Mouse (Mus musculus): ENCODE measurements around the gene Tpsg1.

Tpsg1 gene

DNA sequence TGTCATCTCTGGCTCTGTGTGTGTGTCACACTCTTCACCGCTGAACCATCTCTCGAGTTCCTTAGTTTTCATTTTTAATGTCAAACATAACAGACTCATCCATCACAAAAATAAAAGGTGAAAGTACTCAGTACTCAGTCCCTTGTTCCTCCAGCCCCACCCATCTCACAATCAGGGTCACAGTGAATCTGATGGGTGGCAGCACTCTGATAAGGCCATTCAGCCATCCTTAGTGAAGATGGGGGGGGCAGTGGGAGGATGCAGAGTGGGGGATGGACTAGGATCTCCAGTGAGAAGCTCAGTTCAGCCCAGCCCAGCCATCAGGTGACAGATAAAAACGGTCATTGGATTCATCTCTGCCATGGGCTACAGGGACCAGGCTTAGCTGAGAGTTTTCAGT, at the start of gene Tpsg1:
Gene Tpsg1, plus strand, starts transcription at position 301 of the 400 bp plus-strand sequence.
- no peak for DNase-seq

DNA sequence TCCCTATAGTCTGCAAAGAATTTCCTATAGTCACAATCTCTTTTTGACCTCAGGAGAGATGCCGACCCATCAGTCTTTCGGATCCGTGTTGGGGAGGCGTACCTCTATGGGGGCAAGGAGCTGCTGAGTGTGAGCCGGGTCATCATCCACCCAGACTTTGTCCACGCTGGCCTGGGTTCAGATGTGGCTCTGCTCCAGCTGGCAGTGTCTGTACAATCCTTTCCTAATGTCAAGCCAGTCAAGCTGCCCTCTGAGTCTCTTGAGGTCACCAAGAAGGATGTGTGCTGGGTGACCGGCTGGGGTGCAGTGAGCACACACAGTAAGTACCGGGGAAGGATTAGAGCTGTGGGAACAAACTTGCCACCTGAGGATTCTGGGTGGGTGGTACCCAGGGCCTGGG, 48.3 kb upstream of the Tpsg1 start:
- DNase-seq, result no peak

DNA sequence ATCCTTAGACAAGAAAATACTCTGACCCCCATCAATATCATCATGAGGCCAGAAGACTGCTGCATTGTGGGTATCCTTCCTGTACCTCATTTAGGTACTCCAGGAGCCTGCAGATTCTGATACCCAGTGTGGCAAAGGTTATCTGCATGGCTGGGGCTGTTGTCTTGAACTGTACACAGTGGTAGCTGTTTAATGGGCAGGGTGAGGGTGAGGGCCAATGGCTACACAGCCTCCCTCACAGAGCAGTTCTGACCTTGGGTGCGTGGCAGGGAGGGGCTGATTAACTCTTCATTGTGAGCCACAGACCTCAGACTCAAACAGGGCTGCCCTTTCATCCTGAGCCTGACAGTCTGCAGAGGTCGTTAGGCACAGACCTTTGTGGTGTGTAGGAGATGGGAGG, 46.1 kb upstream of the Tpsg1 start:
- DNase-seq, result no peak

DNA sequence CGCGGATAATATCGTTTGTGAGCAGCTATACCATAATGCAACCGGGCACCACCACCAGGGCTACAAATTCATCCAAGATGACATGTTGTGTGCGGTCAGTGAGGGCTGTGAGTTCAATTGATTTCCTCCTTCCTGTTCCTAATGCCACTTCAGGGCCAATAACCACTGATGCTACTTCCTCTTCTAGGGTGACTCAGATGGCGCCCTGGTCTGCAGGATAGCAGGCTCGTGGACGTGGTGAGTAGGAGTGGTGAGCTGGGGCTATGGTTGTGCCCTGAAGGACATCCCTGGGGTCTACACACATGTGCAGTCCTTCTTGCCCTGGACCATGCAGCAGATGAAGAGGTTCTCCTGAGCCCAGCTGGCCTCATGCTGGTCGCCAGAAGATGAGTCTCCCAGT, 36.8 kb upstream of the Tpsg1 start:
- no peak for DNase-seq

DNA sequence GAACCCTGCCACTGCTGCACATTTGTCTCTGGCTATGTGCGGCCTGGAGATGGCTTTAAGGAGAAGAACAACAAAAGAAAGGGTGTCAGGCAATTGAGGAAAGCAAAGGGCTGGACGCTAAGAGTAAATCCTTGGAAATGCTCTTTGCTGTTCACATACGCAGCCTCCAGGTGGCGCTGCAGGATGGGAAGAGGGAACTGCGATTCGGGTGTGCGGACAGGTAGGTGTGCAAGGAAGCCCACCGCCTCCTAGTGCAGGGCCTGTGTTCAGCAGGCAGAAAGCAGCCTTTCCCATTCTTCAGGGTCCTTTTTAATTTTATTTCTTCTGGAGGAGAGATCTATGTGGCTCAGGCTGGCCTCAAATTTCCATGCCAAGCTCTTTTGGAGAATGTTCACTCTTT, 35.1 kb upstream of the Tpsg1 start:
- peak; percentile 44 to 47 for DNase-seq

DNA sequence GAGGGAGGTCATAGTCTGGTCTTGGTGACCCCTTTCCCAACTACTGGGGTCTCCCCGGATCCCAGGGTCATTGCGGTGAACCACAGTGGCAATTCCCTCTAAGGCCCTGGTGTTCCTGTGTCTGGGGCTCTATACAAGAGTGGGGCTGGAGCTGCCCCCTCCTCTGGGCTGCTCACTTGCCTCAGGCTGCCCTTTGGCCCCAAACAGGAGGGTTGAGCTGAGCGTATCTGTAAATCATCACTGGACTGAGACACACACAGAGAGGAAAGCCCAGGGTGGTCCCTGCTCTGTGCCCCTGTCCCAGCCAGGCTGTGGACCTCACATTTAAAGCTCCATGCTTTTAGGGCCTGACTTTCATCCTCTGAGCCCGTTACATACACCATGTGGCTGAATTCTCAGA, 30.9 kb upstream of the Tpsg1 start:
- DNase-seq, result no peak

DNA sequence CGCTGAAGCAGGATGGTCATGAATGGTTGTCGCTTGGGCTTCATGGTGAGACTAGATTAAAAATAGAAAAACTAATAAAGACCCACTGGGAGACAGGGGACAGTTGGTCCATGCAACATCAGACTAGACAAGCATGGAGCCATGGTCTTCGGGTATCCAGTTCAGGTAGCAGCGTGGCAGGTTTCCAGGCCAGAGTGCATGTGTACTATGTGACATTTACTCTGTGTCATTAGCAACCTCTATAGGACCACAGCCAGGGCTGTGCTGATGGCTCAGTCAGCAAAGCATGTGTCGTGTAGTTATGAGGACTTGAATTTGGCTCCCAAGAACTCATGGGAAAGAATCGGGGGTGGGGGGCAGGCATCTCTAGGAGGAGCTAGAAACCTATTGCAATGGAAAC, 29.1 kb upstream of the Tpsg1 start:
- DNase-seq, result no peak

DNA sequence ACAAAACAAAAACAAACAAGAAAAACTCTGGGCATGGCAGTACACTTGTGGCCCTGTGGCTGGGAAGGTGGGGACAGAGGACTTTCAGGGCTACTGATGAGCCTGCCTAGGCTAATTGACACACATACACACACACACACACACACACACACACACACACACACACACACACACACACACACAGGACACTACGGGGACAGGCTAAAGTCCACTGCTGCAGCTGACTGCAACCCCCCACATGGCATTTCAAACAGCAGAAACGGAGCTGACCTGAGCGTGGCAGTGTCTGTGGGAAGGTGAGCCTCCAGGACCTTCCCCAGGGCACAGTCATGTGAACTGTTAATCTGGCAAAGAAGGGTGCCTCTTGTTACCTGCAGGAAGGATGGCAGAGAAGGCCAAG, 27.6 kb upstream of the Tpsg1 start:
- DNase-seq, result no peak

DNA sequence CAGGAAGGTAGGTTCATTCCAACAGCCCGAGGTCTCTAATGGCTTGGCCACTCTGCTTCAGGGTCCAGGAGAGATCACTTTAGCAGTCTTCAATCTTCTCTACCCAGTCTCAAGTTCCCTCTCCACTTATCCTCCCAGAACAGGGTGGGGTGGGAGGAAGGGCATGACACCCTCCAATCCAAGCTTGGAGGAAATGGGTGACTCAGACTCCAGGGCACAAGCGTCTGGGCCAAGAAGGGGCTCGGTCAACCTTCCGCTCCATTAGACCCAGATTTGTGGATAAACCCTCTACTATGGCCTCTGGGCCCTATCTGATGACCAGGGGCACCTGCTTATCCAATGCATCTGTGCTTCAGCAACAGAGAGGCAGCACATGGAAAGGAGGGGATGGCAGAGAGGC, 23.6 kb upstream of the Tpsg1 start, which contains the start of gene Tpsab1:
Gene Tpsab1, minus strand, starts transcription at position 101 of the 400 bp plus-strand sequence.
- no peak for DNase-seq

DNA sequence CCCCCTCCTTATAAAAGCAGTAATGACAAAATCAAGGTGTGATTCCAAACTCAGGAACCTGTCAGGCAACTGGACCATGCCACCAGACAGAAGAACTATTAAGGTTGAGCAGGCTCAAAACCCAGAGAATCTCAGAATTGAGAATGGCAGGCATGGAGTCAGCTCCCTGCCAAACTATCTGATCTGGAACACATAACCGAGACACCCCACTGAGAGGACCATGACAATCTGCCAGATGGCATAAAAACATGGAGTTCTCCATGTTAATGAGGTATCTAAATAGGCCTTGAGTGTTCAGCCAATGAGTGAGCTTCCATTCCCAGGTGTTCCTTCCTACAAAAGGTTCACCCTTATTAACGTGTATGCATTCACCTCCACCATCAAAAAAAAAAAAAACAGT, 7.8 kb upstream of the Tpsg1 start:
- no peak for DNase-seq

DNA sequence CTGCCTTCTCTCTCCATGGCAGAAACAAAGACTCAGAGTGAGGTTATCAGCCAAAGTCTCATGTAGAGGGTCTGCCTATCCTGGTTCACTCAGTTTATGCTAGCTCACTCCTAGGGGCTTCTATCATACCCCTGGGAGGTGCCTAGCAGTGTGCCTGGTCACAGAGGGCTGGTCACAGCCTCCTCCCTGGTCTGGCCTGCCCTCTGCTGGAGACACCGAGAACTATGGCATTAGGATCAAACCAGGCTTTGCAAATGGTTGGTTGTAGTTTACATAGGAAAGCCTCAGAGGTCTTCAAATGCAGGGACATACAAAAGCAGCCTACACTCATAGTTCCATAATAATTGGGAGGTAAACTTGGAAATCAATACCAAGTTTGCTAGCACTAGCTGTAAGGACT, 5.3 kb upstream of the Tpsg1 start:
- peak; percentile 30 to 37 for DNase-seq

DNA sequence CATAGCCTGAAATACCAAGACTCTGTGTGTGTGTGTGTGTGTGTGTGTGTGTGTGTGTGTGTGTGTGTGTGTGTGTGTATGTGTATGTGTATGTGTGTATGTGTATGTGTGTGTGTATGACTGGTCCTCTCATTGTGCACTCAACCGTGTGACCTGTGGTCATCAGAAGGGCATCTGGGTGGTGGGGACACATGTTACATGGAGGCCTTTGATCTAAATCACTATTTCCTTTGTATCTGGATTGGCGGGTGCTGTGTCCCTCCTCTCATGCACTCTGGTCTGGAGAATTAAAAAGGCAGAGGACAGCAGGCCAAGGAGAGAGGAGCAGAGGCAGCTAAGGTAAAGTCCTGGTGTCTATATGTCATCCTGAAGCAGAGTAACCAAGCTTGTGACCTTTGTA, 3.1 kb upstream of the Tpsg1 start, which contains the start of gene Tpsb2:
Gene Tpsb2, plus strand, starts transcription at position 301 of the 400 bp plus-strand sequence.
- no peak for DNase-seq

DNA sequence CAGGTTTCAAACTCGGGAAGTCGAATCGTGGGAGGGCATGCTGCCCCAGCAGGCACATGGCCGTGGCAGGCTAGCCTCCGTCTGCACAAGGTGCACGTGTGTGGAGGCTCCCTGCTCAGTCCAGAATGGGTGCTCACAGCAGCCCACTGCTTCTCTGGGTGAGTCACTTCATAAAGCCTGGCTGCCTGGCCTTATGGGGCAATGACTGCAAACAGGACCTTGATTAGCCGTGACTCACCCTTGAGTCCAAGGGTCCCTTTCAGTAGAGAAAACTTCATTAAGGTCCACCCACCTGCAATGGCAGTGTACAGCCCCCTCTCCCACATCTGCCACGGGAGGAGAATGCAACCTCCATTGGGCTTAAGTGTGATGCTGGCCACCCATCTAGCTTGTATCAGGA, 3.4 kb downstream of the Tpsg1 start:
- DNase-seq, result no peak

DNA sequence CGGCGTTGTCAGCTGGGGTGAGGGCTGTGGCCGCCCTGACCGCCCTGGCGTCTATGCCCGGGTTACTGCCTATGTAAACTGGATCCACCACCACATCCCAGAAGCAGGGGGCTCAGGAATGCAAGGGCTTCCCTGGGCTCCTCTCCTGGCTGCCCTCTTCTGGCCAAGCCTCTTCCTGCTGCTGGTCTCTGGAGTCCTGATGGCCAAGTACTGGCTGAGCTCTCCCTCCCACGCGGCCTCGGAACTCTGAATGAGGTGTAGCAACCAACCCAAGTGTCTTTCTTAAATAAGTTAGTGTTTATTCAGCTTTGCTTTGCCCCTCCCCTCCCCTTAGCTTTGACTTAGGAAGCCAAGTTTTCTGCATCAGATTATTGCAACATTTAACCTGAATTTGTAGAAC, 4.9 kb downstream of the Tpsg1 start:
- no peak for DNase-seq

DNA sequence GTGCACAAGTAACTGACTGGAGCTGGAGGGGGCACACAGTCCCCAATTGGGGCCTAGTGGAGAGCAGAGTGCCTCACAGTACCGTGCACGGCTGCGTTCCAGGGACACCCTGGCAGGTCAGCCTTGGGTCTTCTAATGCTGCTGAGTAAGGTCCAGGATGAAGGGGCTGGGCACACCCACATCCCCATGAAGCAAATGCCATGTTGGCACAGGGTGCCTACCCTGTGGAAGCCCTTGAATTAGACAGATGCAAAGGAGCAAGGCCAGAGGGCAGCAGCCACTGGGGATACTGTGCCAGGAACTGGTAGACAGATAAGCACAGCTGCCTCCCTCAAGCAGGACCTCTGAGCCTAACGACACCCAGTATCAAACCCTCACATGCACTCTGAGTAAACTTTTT, 25.5 kb downstream of the Tpsg1 start:
- no peak for DNase-seq

DNA sequence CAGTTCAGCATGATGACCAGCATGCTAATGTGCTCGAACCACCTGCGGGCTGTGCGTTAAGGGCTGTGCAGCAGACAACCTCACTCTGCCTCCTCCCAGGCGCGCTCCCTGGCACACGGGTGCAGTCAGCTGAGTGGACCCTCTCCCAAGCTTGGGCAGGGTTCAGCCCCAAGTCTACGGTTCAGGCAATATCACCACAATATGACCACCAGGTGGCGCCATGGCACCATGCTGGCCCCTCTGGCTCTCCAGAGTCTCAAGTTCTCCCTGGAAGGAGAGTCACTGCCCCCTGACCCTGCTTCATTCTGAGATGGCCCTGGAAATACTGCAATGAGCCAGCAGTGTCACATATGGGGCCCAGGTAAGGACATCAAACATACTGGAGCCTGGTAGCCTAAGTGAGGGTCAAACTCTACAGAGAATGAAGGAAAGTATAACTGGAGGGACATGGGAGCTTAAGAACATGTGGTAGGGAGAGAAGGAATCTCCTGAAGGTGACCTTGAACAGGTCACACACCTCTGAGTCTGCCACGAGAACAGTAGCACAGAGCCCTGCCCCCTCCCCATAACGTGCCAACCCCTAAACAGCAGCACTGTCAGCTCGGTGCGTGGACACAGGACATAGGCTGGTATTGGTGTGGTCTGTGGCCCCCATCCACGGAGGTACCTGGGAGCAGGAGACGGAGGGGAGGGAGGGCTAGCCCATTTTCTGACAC, 28.9 kb downstream of the Tpsg1 start:
- peak; percentile 69 to 70 for DNase-seq

DNA sequence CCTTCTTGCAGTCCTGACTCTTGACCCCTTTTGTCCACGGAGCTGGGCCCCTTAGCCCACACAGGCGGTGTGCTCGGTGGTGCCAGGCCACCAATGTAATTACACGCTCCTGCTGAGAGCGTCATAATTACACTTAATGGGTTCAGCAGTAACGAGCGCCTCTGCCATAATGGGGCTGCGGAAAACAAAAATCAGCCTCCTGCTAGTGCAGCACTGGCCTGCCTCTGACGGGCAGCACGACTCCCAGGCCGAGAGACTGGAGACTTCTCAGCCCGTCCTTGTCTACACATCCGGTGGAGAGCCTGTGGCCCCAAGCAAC, 29.4 kb downstream of the Tpsg1 start:
- DNase-seq, result no peak

DNA sequence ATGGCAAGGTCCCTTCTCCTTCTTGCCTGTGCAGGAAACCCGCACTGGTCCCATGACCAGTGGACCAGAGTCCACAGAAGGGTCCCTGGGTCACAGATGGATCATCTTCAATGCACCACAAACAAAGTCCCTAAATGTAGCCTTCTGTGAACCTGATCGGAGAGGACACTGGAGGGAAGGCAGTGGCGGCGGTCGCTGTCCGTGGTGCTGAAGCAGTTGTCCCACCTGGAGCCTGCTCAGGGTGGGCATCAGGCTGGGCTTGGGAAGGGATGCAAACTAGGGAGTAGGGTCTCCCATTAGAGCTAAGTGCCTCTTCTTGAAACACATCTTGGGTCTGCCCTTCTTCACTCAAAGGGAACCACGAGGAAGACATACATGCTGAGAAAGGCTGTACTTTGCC, 31.4 kb downstream of the Tpsg1 start:
- no peak for DNase-seq

DNA sequence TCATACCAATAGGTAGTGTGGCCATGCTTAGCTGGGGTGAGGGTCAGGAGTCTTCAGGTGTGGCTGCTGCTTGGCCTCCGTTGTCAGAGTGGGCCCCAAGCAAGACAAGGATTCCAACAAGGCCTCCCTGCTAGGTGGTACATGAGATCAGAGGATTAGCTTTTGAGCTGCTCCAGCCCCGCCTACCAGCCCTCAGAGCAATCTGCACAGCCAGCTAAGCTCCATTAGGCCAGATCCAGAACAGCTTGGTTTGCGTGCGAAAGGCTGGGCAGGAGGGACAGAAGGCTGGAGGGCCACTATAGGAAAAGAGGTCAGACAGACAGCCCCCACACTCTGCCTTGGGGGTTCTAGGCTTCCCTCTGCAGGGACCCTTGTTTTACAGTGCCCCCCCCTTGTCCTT, 32.4 kb downstream of the Tpsg1 start:
- DNase-seq, result no peak

DNA sequence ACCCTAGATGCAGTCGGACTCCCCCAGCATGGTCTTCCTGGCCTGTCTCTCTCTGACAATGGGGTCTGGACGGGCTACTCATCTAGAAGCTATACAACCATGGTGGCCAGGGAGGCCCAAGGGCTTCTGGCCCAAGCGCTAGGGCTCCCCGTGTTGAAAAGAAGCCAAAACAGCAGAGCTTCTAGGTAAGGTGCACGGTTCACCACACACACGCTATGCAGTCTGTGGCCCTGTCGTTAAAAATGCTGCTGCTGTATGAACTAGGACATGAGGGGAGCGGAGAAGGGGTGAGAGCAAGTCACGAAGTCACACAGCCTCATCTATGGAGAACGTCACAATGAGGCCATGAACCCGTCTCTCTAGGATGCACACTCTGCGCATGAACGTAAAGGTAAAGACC, 33.2 kb downstream of the Tpsg1 start:
- DNase-seq, result no peak

DNA sequence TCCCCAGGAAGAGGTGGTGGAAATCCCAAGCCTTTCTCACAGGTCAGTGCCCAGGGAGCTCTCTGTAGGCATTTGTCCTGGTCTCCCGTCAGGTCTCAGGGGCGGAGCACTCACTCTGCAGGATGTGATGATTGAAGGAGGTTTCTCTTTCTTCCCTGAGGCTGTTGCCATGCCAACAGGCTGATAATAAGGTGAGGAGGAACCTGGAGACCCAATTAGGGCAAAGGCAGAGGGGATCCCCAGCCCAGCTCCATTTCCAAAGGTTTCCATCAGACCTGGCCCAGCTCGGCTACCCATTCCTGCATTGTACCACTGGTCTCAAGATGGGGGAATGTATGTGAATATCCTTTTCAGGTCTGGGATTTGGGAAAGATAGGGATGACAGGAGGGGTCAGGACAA, 35.1 kb downstream of the Tpsg1 start:
- DNase-seq, result no peak

DNA sequence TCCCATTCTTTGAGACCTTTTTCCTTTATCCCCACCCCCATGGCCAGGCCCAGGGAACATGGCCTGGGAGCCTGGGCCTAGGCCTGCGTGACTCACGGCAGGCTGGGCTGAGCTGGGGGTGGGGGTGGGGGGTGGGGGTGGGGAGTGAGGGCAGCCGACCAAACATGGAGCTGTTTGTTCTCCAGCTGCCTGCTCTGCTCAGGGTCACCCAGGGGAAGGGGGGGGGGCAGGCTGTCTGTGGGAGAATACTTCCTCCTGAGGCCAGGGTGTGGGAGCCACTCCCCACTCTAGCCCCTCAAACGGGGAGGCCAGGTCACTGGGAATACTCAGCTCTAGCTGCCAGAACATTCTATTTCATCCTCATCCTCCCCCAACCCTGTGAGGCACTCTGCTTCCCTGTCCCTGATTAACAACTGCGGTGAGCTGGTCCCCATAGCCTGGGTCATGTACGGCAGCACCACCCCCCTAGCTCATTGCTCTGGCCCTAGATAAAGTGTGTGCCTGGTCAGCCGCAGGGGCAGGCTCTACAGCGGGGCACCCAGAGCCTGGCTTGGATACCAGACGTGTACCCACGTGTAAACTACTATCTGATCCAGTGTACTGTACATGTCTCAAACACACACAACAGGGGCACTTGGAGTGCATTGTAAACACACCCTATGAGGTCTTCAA, 36.3 kb downstream of the Tpsg1 start:
- DNase-seq, result no peak

DNA sequence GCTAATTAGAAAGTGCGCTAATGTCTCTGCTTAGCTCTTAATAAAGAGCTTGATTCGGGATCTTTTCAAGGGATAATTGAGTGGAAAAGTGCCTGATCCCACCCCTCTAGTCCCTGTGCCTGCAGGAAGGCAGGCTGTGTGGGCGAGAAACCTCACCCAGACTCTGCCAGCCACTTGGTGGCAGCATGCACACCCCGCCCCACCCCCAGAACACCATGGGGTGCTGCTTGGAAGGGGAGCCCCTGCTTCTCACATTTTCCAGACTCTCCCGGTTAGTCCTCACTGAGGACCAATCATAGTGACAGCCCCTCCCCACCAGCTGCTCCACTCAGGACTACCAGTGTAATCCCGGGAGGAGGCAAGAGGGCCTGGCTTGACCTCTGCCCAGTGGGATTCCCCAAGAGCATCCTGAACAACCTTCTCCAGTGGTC, 37.0 kb downstream of the Tpsg1 start:
- DNase-seq, result no peak

DNA sequence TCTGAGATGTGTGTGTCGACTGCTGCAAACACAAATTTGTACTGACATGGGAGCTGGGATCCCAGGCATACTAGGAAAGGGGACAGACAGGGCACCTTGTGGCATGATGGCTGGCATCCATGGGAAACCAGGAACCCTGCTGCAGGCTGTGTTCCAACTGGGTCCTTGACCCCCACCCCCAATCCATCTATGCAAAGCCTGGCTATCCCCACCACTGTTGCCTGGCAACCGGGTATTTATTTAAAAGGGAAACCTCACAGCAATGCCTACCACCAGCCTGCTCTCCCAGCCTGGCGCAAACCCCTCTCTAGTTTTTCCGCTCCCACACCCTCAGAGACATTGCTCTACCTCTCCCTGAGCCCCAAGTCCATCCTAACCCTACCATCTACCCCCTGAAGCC, 38.3 kb downstream of the Tpsg1 start:
- no peak for DNase-seq
